Mouse (Mus musculus): ENCODE results near the gene Catsper3.

The Catsper3 gene

DNA sequence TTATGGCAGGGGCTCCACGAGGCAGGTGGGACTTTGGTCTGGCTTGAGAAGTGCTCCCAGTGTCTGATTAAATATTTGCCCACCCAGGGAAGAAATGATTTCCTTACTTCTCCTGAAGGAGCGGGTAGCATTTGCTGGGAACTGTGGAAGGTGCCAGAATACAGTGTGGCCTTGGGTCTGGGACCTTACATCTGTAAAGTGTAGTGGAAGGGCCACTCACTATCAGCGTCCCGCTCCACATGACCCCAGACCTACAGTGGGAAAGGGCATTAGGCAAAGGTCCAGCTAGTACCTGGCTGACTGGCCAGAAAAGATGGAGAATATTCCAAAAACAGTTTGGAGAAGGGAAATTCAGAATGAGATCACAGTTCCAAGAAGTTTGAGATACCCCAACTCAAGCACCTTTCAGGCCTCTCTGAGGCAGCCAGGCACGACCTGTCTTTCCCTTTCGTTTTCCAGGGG, 43.3 kb downstream of the Catsper3 start:
- no peak for DNase-seq

DNA sequence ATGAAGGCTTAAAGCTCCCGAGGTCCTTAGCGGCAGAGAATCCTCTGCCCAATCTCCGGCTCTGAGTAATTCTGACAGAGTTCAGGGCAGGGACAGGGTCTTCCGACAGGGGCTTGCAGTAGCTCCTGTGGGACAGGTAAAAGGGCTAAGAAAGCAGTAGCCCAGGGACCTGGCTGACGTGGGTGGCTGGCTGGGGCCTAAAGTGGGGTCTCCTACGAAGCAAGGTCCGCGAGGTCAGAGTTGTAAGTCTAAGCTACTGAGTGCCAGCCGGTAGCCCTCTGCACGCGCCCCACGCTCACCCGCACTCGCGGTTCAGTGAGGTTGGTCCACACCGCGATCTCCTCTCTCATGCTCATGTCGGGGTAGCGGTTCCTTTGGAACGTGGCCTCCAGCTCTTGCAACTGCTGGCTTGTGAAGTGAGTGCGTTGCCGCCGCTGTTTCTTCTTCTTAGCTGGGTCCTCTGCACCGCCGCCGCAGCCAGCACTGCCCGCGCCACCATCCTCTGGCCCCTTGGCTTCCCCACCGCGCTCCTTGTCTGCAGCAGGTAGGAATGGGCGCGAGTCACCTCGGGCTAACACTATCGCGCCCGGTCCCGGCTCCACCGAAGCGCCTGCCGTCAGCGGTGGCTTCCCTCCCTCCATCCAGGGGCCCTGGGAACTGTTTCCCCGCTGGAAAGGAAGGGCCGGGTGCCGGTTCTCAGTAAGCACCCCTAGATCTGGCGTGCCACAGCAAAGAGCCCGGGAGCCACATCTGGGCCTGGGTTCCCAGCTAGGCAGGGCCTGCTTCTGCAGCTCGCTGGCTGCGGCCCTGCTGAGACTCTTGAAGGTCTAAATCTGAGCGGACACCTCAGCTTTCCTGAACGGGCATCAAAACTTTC, 44.0 kb downstream of the Catsper3 start:
- no peak for DNase-seq

DNA sequence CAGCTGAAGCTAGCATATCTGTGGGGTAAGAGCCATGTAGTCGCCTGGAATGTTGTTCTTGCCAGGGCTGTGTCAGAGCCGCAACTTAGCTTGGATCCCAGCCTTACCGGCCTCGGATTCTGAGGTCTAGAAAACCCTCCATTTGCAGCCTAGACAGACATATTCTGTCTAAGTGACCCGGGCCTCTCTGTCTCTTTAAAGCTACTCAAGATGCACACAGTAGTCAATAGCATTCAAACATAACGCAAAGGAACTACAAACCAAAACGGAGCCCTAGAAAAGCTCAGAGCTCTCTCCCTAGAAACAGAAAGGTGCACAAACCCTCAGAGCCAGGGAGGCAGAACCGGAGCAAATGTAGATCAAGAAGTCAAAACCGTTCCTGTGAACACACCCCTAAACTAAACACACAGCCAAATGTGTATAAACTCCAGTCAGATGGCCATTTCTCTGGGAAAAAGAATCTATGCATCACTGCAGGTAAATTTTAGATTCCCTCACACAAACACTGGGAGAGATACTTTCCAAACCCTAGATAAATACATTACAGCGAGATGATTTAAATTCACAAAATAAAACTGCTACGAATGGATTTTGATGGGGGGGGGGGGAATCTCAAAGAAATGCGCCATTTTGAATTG, 44.8 kb downstream of the Catsper3 start:
- no peak for DNase-seq

DNA sequence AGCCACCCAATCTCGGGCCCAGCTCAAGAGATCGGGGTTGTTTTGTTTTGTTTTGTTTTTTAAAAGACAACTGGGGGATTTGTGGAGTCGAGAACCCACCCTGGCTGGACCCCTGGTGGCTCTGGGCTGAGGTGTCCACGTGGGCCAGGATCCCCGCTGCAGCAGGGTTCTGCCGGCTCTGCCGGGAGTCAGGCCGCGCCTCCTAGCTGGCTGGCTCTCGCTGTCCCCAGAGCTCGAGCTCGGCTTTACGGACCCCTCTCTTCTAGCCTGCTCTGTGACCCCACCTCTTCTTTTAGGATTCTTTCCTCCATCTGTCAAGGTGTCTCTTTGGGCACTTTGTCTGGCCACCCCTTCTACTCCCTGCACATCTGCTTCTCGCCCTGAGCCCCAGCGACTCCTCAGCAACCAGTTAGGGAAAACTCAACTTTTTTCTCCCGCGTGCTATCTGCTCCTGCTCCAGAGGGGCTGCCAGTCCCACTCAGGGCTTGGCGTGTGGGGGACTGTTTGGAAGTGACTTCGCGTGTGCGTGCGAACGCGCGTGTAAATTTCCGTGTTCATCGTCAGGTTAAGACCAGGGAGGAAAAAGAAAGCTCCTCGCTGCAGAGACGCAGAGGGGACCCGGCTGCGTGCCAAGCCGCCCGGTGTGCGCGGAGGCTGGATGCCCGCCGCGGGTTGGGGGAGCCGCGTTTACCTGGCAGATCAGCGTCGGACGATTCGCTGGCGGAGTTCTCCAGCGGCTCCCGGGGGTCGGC, 45.9 kb downstream of the Catsper3 start:
- no peak for DNase-seq

DNA sequence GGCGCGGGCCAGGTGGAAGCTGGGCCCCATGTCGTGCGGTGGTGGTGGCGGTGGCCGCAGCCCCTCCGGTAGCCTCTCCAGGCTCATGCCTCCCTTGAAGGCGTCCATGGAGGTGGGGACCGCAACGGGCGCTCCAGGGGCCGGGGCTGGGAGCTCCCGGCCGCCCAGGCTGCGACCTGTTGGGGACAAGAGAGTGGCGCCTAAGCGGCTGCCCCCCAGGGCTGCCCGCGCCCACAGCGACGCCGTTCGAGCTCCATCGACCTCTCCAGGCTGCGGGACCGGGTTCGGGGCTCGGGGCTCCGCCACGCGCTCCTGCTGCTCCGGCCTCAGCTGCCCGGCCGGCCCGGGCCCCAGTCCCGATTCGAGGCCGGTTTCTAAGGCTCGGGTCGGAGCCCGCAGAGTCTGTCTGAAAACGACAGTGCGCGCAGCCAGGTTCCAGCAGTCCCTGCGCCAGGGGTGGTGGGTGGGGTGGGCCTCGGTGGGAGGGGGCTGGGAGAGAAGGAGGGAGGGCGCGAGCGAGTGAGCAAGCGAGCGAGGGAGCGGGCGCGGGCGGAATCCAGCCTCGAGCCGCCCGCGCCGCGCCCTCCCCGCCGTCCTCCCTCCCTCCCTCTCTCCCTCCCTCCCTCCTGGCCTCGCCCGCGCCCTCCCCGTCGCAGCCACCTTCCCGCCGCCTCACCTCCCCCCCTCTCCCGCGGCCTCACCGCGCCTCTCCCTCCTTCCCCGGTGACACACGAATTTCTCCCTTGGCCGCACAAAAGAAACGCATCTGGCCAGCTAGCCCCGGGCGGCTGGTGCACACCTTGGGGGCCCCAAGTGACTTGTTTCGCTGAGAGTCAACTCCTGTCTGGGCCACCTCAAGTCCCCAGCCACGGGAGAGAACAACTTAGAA, 46.7 kb downstream of the Catsper3 start:
- no peak for DNase-seq

DNA sequence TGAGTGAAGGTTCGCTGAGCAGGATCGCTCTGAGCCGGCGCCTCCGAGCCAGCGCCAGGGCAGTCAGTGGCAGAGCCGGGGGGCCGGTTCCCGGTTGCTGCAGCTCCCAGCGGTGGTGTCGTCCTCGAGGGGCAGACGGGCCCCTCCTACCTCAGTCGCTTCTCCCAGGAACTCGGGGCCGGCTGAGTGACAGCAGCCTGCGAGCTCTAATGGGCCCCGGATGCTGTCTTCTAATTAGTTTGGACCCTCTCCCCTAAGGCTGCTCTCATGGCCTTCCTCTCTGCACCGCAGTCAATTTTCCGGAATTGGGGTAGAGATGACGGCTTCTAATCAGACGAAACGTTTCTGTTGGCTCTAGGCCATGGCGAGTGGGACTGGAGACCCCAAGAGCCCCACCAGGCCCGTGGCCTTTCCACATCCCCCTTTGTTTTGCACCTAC, 47.4 kb downstream of the Catsper3 start:
- no peak for DNase-seq

- DNase-seq = no peak
Measured at GRCm38 (mm10) chr13:55832602-55833001, 48.2 kb downstream of the Catsper3 start.

DNA sequence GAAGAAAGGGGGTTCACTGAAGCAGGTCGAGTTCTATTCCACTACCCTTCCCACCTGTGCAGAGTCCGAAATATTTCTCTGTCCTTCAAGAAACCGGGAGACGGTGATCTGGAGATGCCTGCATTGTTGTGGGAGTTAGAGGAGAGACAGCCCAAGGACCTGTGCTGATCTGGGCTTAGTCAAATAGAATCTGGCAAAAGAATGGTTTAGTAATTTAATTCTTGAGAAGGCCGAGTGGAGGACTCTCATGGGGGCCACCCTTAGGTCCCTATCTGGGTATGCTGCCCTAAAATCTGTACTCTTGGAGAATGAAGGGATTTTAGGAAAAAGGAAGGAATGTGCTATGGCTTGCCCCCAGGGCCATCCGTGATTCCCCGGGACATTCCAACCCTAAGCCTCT, 49.6 kb downstream of the Catsper3 start:
- DNase-seq = no peak

- DNase-seq = no peak
Measured at GRCm38 (mm10) chr13:55834667-55835066, 50.3 kb downstream of the Catsper3 start.

- DNase-seq = no peak
Measured at GRCm38 (mm10) chr13:55835548-55836097, 51.3 kb downstream of the Catsper3 start.

- DNase-seq = no peak
Measured at GRCm38 (mm10) chr13:55836142-55836625, 51.8 kb downstream of the Catsper3 start, which contains the start of gene Pitx1. Gene Pitx1 (minus strand): TSS chr13:55836192.

DNA sequence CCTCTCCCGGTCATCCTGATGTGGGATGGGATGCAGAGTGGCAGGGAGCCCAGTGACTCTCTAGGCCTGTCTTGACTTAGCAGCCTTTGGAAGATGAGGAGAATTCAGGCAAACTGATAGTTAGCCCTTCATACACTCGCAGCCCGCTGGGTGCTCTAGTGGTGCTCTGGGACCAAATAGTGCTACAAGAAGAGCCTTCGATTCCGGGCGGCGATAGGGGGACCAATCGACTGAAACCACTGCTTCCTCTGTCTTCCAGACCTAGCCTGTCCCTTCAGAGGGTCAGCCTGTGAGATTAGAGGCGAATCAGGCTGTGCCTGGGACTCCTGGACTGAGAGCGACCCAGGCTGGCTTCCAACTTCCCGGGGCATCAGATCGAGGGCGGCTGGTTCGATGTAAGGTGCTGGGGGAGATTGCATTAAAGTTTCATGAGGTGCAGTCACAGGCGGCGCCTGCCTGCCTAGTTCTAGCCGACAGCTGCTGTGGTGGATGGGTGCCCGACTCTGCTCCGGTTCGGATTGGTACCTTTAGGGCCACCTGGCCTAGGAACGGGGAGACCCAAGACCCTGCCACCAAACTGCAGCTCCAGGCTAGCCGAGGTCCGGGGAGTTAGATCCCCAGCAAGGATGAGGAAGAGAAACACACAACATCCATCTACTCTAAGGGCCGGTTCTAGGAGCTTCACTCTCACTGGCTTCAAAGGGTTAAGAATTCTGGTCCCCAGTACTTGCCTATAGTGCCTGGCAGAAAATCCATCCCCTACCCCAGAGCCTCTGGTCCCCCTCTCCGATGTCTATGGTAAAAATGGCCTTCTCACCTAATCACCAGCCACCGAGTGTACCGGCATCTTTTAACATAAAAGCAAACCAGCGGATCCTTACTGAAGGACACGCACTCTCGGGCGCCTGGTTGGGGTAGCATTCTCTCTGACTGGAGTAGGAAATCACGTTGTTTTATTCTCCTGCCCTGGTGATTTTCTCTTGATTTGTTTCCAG, 52.7 kb downstream of the Catsper3 start:
- no peak for DNase-seq

DNA sequence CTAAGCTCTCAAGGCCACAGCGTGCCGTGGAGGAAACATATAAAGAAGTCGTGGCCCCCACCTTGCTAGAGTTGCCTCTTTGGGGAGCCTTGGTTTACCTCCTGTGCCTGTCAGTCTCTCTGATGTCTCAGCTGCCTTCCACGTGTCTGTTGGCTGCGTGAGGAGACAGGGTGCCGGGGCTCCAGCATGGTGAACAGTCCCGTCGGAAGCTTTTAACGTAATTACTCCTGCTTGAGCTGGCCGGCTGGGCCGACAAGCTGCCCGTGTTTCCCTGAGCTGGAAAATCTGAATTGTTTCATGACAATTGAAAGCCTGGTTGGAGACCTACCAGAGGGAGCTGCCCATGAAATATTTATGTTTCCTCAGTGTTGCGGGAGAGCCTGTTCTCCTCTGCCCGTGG, 55.9 kb downstream of the Catsper3 start:
- DNase-seq = no peak

DNA sequence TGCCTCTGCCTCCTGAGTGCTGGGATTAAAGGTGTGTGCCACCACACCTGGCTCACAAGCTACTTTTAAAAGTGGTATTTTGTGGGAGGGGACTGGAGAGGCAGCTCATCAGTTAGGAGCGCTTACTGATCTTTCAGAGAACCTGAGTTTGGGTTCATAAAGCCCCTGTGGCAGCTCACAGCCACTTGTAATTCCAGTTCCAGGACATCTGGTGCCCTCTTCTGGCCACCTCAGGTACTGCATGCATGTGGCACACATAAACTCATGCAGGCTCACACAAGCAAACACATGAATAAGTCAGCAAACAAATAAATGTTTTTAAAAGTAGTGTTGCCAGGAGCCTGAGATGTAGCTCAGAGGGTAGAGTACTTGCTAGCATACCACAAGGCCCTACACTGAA, 59.3 kb downstream of the Catsper3 start:
- DNase-seq = no peak

- no peak for DNase-seq
Measured at GRCm38 (mm10) chr13:55847805-55848204, 63.4 kb downstream of the Catsper3 start.

DNA sequence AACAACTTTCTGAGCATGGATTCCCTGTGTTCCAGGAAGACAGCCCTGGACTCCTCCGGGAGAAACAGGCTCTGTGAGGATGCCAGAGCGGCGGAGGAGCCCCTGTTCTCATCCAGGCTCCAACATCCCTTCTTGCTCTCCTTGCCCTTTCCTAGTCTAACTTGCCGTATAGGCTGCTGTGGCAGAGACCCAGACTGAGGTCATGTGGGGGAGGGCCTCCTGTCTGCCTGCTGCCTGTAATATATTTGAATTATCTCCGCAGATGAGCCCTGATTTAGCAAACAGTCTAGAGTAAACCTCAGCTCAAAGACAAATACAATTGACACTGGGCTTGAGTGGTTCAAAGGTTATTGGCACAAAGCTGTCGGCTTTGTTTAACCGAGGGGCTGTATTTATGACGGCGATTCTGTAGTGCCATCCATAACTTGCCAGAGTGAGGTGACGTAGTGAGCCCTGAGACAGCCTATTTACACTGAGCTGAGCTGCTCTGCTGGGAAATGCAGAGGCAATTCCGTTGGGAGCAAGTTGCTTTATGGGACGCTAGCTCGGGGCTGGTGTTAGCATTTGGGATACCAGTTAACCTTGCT, 64.3 kb downstream of the Catsper3 start:
- no peak for DNase-seq

DNA sequence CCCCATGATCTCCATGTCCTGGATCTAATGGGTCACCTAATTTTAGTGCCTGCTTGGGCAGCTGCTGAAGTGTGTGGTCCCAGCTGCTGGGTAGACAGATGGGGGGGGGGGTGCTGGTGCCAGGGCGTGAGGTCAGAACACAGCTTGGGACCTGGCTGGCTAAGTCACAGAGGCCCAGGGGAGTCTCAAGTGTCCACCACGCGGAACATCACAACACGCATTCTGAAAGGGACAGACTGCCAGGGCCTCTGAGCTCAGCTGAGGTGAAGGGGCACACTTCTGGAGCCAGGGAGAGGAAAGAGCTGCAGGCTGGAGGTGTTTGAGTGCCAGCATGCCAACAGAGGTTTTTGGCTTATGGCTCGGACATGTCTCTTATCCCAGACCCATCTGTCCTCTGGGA, 66.4 kb downstream of the Catsper3 start:
- no peak for DNase-seq

- DNase-seq = no peak
Measured at GRCm38 (mm10) chr13:55852205-55852604, 67.8 kb downstream of the Catsper3 start.

- no peak for DNase-seq
Measured at GRCm38 (mm10) chr13:55855793-55856192, 71.4 kb downstream of the Catsper3 start.

DNA sequence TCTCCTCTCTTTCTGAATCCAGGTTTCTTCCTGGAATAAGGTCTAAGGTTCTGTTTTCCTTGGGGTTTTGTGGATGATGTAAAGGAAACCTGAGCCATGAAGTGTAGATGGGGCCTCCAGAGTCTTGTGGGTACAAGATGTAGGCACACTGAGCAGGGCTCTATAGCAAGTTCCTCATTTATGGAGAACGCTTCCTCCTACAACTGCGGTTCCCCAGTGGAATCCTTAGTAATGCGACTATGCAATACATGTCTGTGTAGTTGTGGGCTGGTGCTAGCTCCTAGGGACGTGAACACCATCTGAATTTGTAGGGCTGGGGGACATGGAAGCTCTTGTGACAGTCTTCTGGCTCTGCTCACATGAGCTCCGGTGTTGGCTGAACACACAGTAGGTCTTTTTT, 74.1 kb downstream of the Catsper3 start:
- no peak for DNase-seq
